Mouse (Mus musculus): ENCODE data around the gene Foxred1.

DNA sequence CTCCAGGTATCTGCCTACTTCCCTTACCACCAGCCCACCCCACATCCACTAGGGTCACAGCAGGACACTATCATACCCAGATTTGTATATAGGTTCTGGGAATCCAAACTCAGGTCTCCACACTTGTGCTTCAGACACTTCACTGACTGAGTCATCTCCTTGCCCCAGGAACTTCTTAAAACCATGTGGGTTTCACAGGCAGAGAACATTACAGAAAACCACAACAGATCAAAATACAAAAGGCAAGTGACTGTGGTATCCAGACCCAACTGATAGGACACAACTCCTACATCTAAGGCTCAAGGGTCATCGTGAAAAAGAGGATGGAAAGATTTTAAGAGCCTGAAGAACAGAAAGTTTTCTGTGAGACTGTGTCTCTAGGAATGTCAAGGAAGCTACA is 37.5 kb downstream of the Foxred1 start:
- TF ChIP-seq CTCF (IDR thresholded peaks at IDR 0.05): no peak
- TF ChIP-seq POLR2A (IDR thresholded peaks at IDR 0.05; ENCODE audit: insufficient read depth, low read depth, low read length): no peak
- TF ChIP-seq EP300 (IDR thresholded peaks at IDR 0.05; ENCODE audit: insufficient read depth, low read depth, low read length): no peak
